Mouse (Mus musculus): Measurements from ENCODE around the gene Ppm1a.

GRCm38 (mm10) chr12:72811588-72811987 is 54.3 kb downstream of the Ppm1a start:
- TF ChIP-seq CTCF (IDR thresholded peaks at IDR 0.05) (no peak), EP300 (IDR thresholded peaks at IDR 0.05) (no peak)
